Mouse (Mus musculus) midbrain, embryonic 14.5 days (tissue): ENCODE results near the gene Wdpcp. TPM values are rescaled to one million over a fixed set of nuclear protein-coding genes. Genes with fewer than 3 reads are reported as not detected.

ENCODE experiments used
- ATAC-seq: fragments of 200-750 bp; cut with Nextera tagmentation; 2 replicates; pipeline ENCODE4 v1.8.0; 2017; ENCODE audit warnings: moderate number of reproducible peaks, moderate library complexity; ENCODE audit not compliant: low FRiP score, low TSS enrichment
- DNase-seq: peaks from one replicate; pipeline ENCODE4 v3.0.0-alpha.2; 2015
- H3K27ac ChIP-seq: fragments of 300-500 bp; sonication (generic); replicated peaks from 2 replicates; pipeline ENCODE4 v1.5.1; 2014; ENCODE audit warnings: mild to moderate bottlenecking, low read depth, low read length, moderate library complexity
- H3K27me3 ChIP-seq: fragments of 300-500 bp; sonication (generic); 2 replicates; pipeline ENCODE4 v1.6.1; 2014; ENCODE audit warnings: low read length, control low read depth, mixed read lengths; ENCODE audit not compliant: control insufficient read depth, insufficient read depth
- H3K36me3 ChIP-seq: fragments of 300-500 bp; sonication (generic); 2 replicates; pipeline ENCODE4 v1.6.1; 2014; ENCODE audit warnings: low read length, control low read depth; ENCODE audit not compliant: control insufficient read depth, insufficient read depth
- H3K4me1 ChIP-seq: fragments of 300-500 bp; sonication (generic); 2 replicates; pipeline ENCODE4 v1.6.1; 2014; ENCODE audit warnings: mild to moderate bottlenecking, antibody characterized with exemption, low read length, control low read depth; ENCODE audit not compliant: control insufficient read depth, insufficient read depth
- H3K4me2 ChIP-seq: fragments of 300-500 bp; sonication (generic); 2 replicates; pipeline ENCODE4 v1.6.1; 2014; ENCODE audit warnings: mild to moderate bottlenecking, low read length, moderate library complexity
- H3K4me3 ChIP-seq: fragments of 300-500 bp; sonication (generic); replicated peaks from 2 replicates; pipeline ENCODE4 v1.5.1; 2014; ENCODE audit warnings: low read depth, low read length
- H3K9ac ChIP-seq: fragments of 300-500 bp; sonication (generic); replicated peaks from 2 replicates; pipeline ENCODE4 v1.6.1; 2014; ENCODE audit warnings: mild to moderate bottlenecking, low read length, moderate library complexity
- H3K9me3 ChIP-seq: fragments of 300-500 bp; sonication (generic); 2 replicates; pipeline ENCODE4 v1.6.1; 2016; ENCODE audit warnings: low read length, control low read depth, mixed read lengths; ENCODE audit not compliant: control insufficient read depth
- WGBS: fragments of 180-500 bp; shearing (Covaris S2); extraction: QIAGEN DNeasy Blood & Tissue Kit; methylation state at CpG from one replicate; pipeline ENCODE4 v1.1.7; 2014; 5-methylcytosine and 5-hydroxymethylcytosine counted together
- polyA plus RNA-seq: library from polyadenylated mRNA; unstranded; fragments of >200 nt; fragmentation: Nextera tagmentation; extraction: Ambion mirVana; gene quantifications from 2 replicates; pipeline ENCODE4 v1.2.1, GENCODE M21; 2014

The Wdpcp gene
- polyA plus RNA-seq, 1 experiment from 2014 or later = 12.4 TPM

DNA sequence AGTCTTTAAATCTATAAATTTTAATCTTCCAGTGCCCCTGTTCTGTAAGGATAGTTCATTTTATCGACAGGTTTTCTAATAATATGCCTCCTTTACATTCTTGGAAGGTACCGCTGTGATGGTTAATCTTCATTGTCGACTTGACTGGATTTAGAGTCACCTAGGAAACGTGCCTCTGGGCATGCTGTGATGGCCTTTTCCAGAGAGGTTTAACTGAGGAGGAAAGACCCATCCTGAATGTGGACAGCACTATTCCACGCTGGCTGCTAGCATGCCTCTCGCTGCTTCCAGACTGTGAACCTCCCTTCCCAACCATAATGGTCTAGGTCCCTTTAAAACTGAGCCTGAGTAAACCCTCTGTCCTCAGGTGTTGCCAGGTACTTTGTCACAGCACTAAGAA lies 163.2 kb downstream of the Wdpcp start:
- Histone ChIP-seq H3K4me2 (peak overlapping the region; percentile 19; the same call in 1 of the 2 replicates), H3K4me1 (0 out of 2 replicates have a peak, but pooled peaks cover 2% of the 10 kb centered on the region), H3K36me3 (no peaks in the 10 kb centered on the region), H3K27ac (no peak overlapping the region), H3K27me3 (no peaks in the 10 kb centered on the region), H3K9me3 (no peaks in the 10 kb centered on the region), H3K4me3 (no peak overlapping the region), H3K9ac (no peak overlapping the region)
- no peak; the same call in 1 of the 2 replicates for ATAC-seq
- 11% methylated on average over 6 of the region's 6 CpGs for WGBS
- peak; percentile 55 for DNase-seq

GRCm38 (mm10) chr11:21749487-21749886 lies 177.5 kb downstream of the Wdpcp start:
- no peaks in the 10 kb centered on the region for H3K27me3 ChIP-seq
- no peak overlapping the region for H3K4me3 ChIP-seq
- ATAC-seq (no peak), DNase-seq (no peak)
- H3K9ac ChIP-seq = no peak overlapping the region
- 56% methylated on average over 4 of the region's 4 CpGs for WGBS
- no peaks in the 10 kb centered on the region for H3K4me1 ChIP-seq
- H3K27ac ChIP-seq = no peak overlapping the region
- H3K36me3 ChIP-seq = no peaks in the 10 kb centered on the region
- H3K9me3 ChIP-seq = no peaks in the 10 kb centered on the region
- no peak overlapping the region for H3K4me2 ChIP-seq

DNA sequence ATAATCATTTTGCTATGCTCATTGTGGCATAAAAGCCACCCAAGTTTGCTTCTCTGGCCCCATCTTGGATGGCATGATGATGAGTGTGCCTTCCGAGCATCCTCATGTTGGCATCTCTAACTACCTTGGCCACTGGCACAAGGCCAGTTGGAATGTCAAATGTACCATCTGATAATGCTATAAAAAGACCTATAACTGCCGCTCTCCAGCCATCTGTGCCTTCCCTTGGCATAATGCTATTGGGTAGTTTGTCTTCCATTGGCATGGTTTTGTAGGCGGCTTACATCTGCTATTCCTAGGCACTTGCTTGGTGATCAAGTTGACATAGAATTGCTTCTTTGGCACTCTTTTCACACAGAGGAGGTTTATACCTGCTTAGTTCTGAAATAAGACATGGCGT lies 191.2 kb downstream of the Wdpcp start:
- Histone ChIP-seq H3K4me2 (no peak overlapping the region), H3K4me3 (no peak overlapping the region), H3K4me1 (no peaks in the 10 kb centered on the region), H3K27ac (no peak overlapping the region), H3K36me3 (no peaks in the 10 kb centered on the region), H3K27me3 (no peaks in the 10 kb centered on the region), H3K9me3 (no peaks in the 10 kb centered on the region), H3K9ac (no peak overlapping the region)
- no peak for ATAC-seq
- 95% methylated on average over 4 of the region's 4 CpGs for WGBS
- no peak for DNase-seq

DNA sequence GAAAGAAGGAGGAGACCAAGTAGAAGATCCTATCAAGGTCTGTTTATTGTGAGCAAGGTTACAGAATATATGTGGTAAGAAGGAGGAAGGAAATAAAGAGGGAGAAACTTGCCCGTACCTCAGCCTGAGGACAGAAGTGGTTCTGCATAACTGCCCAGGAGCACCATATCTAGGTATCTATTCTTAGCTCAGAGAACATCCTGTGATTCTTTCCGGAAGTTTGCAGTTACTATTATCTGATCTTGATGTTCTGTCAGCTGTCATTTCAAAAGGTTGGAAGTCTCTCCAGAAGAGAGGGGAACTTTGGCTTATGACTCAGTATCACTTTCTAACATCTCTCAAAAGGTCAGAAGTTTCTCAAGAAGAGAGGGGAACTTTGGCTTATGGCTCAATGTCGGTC lies 216.8 kb downstream of the Wdpcp start:
- Histone ChIP-seq H3K4me3 (no peak overlapping the region), H3K9ac (no peak overlapping the region), H3K27me3 (no peaks in the 10 kb centered on the region), H3K4me1 (no peaks in the 10 kb centered on the region), H3K9me3 (no peaks in the 10 kb centered on the region; the same call in 1 of the 2 replicates), H3K36me3 (no peaks in the 10 kb centered on the region), H3K27ac (no peak overlapping the region), H3K4me2 (no peak overlapping the region)
- ATAC-seq (no peak), DNase-seq (no peak)
- 97% methylated on average over 3 of the region's 3 CpGs for WGBS

- no peaks in the 10 kb centered on the region for H3K4me1 ChIP-seq
- H3K36me3 ChIP-seq = no peaks in the 10 kb centered on the region
- H3K4me2 ChIP-seq = no peak overlapping the region
- DNase-seq (no peak), ATAC-seq (no peak)
- 94% methylated on average over 3 of the region's 3 CpGs for WGBS
- H3K27me3 ChIP-seq = no peaks in the 10 kb centered on the region
- H3K9ac ChIP-seq = no peak overlapping the region
- no peak overlapping the region for H3K4me3 ChIP-seq
- H3K9me3 ChIP-seq = no peaks in the 10 kb centered on the region
- H3K27ac ChIP-seq = no peak overlapping the region
Measured at GRCm38 (mm10) chr11:21824941-21825340, 252.9 kb downstream of the Wdpcp start.

DNA sequence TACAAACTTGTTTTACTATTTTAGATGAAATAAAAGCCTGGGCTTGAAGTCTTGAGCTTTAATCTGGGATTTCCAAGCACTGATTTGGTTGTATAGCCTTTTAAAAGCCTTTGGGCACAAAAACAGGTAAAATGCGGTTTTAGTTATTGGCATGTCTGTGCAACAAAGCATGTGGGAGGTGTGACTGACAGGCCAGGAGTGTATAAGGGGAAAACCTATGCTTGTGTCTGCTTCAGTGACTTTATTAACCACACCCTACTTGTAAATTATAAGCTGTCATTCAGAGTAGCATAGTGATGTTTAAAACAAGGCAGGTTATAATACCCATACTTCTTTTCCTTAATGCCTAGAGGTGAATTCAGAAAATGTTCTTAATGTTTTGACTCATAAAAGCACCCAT lies 254.5 kb downstream of the Wdpcp start:
- Histone ChIP-seq H3K9me3 (no peaks in the 10 kb centered on the region), H3K36me3 (no peaks in the 10 kb centered on the region), H3K4me1 (no peaks in the 10 kb centered on the region), H3K4me2 (no peak overlapping the region), H3K4me3 (no peak overlapping the region), H3K27ac (no peak overlapping the region), H3K9ac (no peak overlapping the region), H3K27me3 (no peaks in the 10 kb centered on the region)
- 62% methylated on average over 1 of the region's 1 CpGs for WGBS
- no peak for DNase-seq
- ATAC-seq = no peak

DNA sequence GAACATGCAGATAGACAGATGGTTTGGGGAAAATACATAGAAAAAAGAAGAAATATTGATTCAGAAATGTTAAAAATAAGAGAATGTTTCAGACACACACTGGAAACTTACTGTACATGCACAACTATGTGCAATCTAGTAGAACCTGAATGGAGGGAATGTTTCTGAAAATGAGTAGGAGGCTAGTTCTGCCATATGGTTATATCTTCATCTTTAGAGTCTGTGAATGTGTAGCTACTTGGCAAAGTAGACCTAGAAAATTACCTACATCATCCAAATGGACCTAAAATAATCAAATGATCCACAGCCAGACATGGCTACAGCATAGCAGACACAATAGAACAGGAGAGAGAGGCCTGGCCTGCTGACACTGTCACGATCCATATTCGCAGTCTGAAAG lies 275.0 kb downstream of the Wdpcp start:
- no peak for ATAC-seq
- Histone ChIP-seq H3K4me1 (no peaks in the 10 kb centered on the region), H3K27me3 (no peaks in the 10 kb centered on the region), H3K9me3 (no peaks in the 10 kb centered on the region), H3K4me2 (no peak overlapping the region), H3K4me3 (no peak overlapping the region), H3K36me3 (no peaks in the 10 kb centered on the region), H3K27ac (no peak overlapping the region), H3K9ac (no peak overlapping the region)
- no peak for DNase-seq
- 91% methylated on average over 2 of the region's 2 CpGs for WGBS

GRCm38 (mm10) chr11:21864000-21864399 lies 292.0 kb downstream of the Wdpcp start:
- 40% methylated on average over 6 of the region's 6 CpGs for WGBS
- no peak overlapping the region for H3K4me3 ChIP-seq
- peaks cover 7% of the 10 kb centered on the region; the same call in 1 of the 2 replicates for H3K9me3 ChIP-seq
- no peak overlapping the region for H3K4me2 ChIP-seq
- no peak overlapping the region; the same call in 1 of the 2 replicates for H3K27ac ChIP-seq
- H3K9ac ChIP-seq = no peak overlapping the region
- ATAC-seq (peak; percentile 44), DNase-seq (peak; percentile 64)
- H3K36me3 ChIP-seq = no peaks in the 10 kb centered on the region
- no peaks in the 10 kb centered on the region for H3K27me3 ChIP-seq
- H3K4me1 ChIP-seq = peaks cover 8% of the 10 kb centered on the region; the same call in 1 of the 2 replicates

DNA sequence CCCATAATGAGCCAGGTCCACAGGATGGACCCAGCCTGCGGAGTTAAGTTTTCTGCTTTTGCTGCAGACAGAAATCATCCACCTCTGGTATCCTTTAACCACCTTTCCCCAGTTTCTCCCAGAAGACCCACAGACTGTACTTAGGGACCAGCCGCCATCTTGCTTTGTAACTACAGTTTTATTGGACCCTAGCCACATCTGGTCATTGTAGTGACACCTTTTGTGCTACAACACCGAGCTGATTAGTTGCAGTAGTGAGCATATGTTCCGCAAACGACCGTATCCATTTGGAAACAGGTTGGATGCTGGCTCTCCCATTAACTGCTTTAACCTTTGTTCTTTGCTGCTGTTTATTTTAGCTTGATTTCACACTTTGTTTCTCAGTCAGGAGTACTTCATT lies 292.5 kb downstream of the Wdpcp start:
- peaks cover 8% of the 10 kb centered on the region; the same call in 1 of the 2 replicates for H3K4me1 ChIP-seq
- H3K27ac ChIP-seq = no peak overlapping the region; the same call in 1 of the 2 replicates
- H3K4me2 ChIP-seq = no peak overlapping the region
- H3K9me3 ChIP-seq = peaks cover 7% of the 10 kb centered on the region; the same call in 1 of the 2 replicates
- H3K4me3 ChIP-seq = no peak overlapping the region
- H3K36me3 ChIP-seq = no peaks in the 10 kb centered on the region
- DNase-seq (peak; percentile 13), ATAC-seq (no peak)
- no peak overlapping the region for H3K9ac ChIP-seq
- H3K27me3 ChIP-seq = no peaks in the 10 kb centered on the region
- 64% methylated on average over 6 of the region's 6 CpGs for WGBS
